Mouse (Mus musculus): Measurements from ENCODE around the gene Slc22a2.
A peak's percentile ranks its signal among the peaks of the same experiment; 100 is the strongest.
"Not testable (repeated sequence)": the region's sequence is repeated elsewhere in the genome, so short reads cannot be mapped to it uniquely, and the experiment has no call there.

Gene Slc22a2

GRCm38 (mm10) chr17:12631771-12632600 is 48.1 kb downstream of the Slc22a2 start:
- DNase-seq: no peak

GRCm38 (mm10) chr17:12634814-12635213 is 50.9 kb downstream of the Slc22a2 start:
- no peak for DNase-seq

- no peak for DNase-seq
These were observed 55.7 kb downstream of the Slc22a2 start for GRCm38 (mm10) chr17:12639585-12639984.

- DNase-seq: no peak
These were observed 57.2 kb downstream of the Slc22a2 start for GRCm38 (mm10) chr17:12641087-12641486.

GRCm38 (mm10) chr17:12645461-12645860 is 61.5 kb downstream of the Slc22a2 start:
- no peak for DNase-seq

GRCm38 (mm10) chr17:12652604-12653003 is 68.7 kb downstream of the Slc22a2 start:
- no peak for DNase-seq

GRCm38 (mm10) chr17:12654061-12654460 is 70.1 kb downstream of the Slc22a2 start:
- DNase-seq: no peak

GRCm38 (mm10) chr17:12655826-12656225 is 71.9 kb downstream of the Slc22a2 start:
- DNase-seq: peak; percentile 46

GRCm38 (mm10) chr17:12658784-12659183 is 74.9 kb downstream of the Slc22a2 start:
- DNase-seq: no peak

GRCm38 (mm10) chr17:12659233-12659632 is 75.3 kb downstream of the Slc22a2 start:
- no peak for DNase-seq

- DNase-seq: peak; percentile 17
These were observed 76.8 kb downstream of the Slc22a2 start for GRCm38 (mm10) chr17:12660572-12661260.

- DNase-seq: no peak
These were observed 80.2 kb downstream of the Slc22a2 start for GRCm38 (mm10) chr17:12664156-12664555.

GRCm38 (mm10) chr17:12668478-12669362 is 84.8 kb downstream of the Slc22a2 start:
- no peak for DNase-seq

GRCm38 (mm10) chr17:12669363-12669679 is 85.4 kb downstream of the Slc22a2 start:
- no peak for DNase-seq

- DNase-seq: no peak
These were observed 87.2 kb downstream of the Slc22a2 start for GRCm38 (mm10) chr17:12671029-12671605.

- DNase-seq: no peak
These were observed 88.4 kb downstream of the Slc22a2 start for GRCm38 (mm10) chr17:12672285-12672790.

- DNase-seq: no peak
These were observed 89.9 kb downstream of the Slc22a2 start for GRCm38 (mm10) chr17:12673871-12674270.

- DNase-seq: not testable (repeated sequence)
These were observed 91.0 kb downstream of the Slc22a2 start for GRCm38 (mm10) chr17:12674980-12675379.

GRCm38 (mm10) chr17:12675646-12676045 is 91.7 kb downstream of the Slc22a2 start, which contains the start of gene Slc22a1:
Gene Slc22a1 (minus strand): TSS chr17:12675829.
- DNase-seq: no peak

GRCm38 (mm10) chr17:12677139-12677538 is 93.2 kb downstream of the Slc22a2 start:
- peak; percentile 27 for DNase-seq
